Mouse (Mus musculus) urinary bladder, adult 18-20 months (tissue): ENCODE results near the gene Tnip3.

Source experiments
- DNase-seq, 2 experiments: peaks; one replicate each; pipeline ENCODE4 v3.0.0; 2022; ENCODE audit warnings: low spot score in 2 of 2, mixed read lengths in 2 of 2

Tnip3 gene

DNA sequence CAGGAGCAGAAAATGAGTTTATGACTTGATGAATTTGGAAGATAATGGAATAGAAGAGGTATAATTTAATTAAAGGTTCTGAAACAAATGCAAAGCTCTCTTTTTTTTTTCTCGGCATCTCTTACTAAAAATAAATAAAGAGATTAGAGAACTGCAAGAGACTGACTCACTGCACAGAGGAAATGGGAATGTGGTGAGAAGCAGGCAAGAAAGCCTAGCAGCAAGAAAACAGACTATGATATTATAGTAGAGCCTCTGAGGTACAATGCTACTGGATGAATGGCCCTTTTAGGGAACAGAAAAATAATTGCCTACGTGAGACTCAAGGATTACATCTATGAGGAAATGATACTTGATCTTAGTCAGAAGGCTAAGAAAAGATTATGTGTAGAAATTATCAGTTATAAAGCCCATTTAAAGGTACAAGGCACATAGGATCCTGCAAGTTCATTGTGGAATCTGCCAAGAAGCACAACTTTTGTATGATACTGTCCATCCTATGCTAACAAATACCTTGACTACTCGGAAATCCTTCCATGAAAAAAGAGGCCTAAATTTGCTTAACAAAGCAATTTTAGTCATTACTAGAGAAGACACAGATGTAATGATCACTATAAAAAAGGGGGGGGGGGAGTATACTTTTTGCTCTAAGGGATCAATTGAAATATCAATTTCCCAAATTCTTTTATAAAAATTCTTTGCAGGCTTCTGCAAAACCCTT is 60.4 kb downstream of the Tnip3 start:
- DNase-seq: no peak

DNA sequence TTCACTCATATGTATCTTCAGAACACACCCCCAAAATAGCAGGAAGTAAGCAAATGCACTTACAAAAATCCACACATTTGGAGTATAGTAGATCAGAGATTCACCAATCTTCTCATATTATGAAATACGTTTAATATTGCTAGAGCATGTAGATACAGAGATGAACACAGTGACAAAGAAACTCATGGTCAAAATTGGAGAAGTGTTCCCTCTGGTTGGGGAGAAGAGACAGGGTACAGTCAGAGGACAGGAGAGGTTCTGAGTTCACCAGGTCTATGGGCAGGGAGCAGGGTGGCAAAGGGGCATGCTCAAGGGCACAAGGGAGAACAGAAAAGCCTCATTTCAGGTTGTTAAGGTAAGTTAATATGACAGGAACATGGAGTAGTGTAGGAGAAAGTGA is 63.7 kb downstream of the Tnip3 start:
- DNase-seq: no peak

DNA sequence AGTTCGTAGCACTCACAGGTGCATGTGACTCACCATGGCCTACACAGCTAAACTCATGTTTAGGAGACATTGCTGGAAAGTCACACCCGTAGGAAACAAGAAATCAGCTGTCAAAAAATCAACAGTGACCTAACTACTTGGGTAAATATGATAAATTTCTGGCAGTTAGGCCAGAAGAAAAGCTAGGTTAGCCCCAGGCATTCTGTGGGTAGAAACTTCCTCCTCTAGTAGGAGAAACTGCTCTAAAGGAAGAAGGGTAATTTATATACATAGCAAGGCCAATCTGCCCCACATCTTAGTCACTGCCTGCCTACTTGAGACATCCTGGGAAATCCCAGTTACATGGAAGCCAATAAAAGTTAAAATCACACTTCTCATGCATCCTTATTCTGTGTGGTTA is 64.9 kb downstream of the Tnip3 start:
- no peak for DNase-seq

DNA sequence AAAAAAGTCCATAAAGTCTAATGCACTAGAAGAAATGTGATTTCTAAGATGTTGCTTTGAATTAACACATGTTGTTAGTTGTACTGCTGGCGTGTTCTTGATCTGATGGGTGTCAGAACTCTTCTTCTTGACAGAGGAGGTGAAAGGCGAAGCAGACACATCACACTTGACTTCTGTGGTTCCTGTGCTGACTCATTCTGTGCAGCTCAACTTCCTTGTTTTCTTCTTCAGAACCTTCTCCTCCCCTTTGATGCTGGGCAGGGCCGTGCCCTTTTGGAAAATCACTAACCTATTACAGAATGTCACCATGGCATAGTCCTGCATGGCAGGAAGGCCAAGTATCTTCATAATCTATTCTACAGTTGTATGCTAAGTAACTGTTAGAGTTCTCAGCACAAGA is 69.1 kb downstream of the Tnip3 start:
- no peak for DNase-seq

DNA sequence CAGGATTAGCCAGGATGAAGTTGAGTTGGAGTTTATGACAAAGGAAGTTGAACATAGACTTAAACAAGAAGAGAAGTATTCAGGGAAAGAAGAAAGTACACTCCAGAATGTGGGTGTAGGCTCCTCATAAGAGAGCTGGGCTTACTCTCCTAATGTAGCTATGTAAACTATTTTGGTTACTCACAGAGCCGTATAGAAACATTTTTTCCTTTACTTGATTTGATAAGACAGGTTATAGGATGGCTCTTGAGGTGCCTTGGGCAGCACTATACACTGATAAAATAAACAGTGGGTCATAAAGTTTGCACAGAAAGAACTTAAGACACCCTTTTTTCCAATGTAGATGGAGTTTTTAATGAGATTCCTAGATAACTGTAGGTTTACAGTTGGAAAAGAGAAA is 70.3 kb downstream of the Tnip3 start:
- DNase-seq: no peak

DNA sequence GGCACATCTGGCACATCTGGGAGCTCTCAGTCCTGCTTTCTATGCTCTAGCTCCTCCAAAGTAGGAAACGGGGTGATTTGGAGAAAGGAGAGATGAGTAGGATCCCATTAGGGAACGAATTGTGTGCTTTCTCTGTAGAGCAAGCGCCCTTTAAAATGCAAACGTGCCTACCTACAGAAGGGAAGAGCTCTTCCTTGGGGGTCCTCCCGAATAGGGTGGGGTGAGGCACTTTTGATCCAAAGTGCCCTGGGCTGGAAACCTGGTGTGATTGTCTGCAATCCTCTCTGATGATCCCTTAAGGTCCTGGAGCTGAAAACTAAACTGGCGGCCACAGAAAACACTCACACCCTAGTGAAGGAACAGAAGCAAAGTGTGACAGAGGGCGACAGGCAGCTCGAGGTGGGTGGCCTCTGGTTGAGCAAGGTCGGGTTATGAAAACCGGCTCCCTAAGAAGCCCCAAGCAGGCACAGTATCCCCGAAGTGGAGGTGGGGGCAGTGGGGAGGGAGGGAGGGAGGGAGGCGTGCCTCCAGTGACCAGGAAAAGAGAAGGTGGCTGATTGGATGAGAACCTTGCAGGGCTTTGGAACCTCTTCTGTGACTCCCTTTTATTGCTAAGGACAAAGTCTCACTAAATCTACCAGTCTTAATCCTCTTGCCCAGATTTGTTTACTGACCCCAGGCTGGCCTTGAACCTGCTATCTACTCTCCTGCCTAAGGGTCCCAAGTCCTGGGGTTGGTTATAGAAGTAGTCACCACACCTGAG is 72.1 kb downstream of the Tnip3 start:
- no peak for DNase-seq

DNA sequence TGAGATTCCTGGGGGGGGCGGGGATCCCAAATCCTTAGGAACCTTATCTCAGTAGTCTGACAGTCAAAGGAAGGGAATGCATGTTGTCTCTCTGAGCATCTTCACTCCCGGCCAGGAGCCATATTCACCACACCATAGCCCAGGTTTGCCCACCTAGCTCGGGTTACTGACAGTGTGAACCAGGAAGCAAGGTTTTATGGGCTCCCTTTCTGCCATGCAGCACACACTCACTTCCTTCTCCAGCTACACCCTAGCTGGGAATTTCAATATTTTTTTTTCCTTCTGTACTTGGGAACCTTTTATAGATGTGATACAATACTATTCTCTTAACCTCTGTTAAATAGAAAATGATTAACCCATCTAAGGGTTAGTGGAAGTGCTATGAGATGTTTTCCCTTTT is 73.4 kb downstream of the Tnip3 start:
- DNase-seq: no peak

DNA sequence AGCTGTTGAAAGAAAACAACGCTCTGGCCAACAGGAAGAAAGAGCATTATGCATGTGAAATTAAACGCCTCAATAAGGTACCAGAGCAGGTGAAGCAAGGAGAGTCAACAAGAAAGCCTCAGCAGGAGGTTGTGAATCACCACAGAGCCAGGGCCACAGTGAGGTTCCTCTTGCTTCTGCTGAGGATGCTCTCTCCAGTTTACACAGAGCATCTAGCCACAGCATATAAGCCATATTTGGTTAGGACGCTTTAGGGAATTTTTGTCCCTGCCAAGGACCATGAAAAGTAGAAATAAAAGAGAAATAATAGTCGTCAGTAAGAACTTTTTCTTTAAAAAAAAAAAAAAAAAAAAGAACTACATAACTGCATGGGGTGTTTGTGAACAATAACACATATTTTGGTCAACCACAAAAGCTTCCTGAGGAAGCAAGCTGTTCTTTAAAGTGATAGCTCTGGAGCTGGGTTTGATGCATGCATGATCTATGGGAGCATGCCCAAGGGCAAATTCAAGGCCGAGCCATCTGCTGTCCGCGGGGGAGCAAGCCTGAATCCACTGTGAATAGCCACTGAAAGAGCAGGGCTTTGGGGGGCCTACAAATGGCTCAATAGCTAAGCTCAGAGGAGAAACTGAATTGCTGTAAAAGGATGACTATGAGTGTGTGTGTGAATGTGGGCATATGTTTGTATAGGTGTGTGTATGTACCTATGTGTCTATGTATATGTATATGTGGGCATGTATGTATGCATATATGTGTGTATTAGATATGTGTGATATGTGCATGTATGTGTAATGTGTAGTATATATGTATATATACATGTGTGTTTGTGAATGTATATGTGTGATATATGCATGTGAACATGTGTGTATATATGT is 75.0 kb downstream of the Tnip3 start:
- DNase-seq: no peak

DNA sequence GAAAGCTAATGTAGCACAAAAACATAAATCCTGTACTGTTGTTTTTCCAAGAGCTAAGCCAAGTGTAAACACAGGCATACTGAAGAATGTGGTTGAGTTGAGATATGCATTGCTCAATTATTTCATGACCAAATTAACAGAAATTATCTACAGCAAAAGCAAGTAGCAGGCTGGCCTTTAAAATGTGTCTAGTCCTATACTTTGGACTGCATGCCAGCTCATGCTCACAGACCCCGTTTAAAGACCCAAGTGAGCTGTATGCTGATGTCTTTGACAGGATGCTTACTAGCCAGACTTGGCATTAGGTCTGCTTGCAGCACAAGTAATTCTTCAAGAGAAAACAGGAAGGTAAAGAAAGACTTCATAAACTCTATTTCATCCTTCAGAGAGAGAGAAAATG is 75.8 kb downstream of the Tnip3 start:
- DNase-seq: no peak

DNA sequence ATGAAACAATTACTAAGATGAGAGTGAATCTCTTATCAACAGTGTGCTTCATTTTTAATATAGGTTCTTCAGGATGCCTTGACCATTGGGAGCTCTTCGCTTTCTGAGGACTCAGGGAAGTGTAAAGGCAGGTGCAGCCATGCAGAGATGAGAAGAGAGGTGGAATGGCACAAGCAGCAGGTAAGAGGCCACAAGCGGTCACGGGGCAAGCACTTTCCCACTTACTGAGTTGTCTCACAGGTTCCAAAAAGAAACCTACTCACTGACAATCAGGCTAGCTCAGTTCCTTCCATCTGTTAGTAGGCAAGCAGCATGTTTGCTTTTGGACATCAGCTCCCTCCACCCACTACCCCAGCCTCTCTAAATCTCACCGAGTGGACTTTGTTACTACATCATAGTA is 80.7 kb downstream of the Tnip3 start:
- DNase-seq: no peak

DNA sequence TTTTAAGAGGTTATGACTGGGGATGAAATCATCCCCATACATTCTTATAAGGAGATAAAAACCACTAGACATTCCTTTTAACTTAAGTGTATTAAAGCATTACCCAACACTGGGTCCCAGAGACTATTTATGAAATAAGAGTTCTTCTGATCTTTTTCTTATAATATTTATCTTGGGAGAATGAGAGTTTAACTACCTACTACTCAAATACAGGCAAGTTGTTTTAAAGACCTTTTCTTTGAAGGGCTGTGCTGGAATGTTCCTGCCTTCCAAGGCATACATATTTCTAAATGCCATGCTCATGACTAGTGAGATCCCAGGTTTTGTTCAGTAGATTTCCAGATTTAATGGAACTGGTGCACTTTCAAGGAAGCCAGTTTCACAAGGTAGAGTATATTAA is 81.8 kb downstream of the Tnip3 start:
- DNase-seq: no peak

DNA sequence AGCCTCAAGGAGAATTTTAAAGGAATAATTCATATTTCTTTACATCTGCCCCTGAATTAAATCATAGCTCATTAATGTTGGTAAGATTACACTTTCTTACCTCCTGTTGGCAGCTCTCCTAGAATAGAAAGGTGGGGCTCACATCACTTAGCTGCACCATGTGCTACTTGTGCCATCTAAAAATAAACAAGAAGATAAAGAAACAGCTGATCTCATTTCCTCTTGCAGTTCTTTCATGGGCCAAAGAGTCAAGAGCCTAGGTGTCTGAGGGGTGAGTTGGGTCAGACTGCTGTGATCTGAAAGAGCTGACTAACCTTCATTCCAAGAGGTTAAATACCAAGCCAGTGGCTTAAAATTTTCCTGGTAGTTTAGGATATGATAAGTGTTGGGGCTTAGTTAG is 86.7 kb downstream of the Tnip3 start:
- no peak for DNase-seq

DNA sequence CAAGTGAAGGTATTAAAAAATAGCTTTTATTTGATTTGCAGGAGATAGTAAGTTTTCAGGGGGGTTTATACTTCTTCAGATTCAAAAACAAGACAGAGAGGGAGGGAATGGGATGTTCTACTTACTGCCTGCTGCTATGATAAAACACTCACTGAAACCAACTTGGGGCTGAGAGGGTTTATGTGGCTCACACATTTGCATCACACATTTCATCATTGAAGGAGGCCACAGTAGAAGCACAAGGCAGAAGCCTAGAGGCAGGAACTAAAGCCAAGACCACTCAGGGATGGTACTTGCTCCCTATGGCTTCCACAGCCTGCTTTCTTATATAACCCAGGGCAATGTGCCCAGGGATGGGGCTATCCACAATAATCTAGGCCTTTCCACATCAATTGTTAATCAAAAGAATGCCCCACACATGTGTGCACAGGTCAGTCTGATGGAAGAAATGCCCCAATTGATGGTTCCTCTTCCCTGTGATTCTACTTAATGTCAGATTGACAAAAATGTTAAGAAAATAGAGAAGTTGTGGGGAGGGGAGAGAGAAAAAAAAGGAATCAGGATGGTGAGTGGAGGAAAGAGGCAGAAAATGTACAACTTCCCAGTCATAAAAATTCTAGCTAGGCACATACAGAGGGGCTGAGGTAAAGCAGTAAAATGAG is 88.9 kb downstream of the Tnip3 start:
- DNase-seq: no peak

DNA sequence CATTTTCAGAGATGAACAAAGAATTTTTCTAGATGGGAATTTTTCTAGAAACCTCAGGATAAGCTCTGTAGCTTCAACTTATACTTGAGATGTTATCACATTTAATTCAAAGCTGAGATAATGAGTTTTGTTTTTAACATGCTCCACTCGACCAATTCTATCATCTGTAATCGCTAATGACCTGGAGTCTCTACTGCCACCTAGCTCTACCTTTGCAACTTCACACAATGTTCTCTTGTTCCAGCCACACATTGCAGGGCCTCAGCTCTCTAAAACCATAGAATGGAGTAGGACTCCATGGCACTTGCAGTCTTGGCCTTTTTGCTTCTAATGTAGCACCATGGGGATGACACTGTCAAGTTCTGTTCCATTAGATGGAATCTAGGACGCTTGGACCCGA is 90.5 kb downstream of the Tnip3 start:
- no peak for DNase-seq

DNA sequence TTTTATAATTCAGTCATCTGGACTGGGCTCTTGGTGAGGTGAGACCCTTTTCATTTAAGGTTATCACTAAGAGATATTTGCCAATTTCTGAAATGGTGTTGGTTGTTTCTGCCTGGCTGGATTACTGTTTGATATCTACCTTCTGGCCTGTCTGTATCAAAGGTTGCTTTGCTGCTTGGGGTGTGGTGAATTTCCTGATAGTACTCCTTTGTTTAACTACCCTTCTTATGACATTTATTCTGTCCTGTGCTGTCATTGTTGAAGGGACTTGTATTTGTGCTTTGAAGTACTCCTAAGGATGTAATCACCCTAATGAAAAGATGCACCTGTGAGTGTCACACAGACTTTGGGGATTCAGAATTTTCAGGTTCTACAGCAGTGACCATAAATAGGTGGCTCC is 96.1 kb downstream of the Tnip3 start:
- no peak for DNase-seq

DNA sequence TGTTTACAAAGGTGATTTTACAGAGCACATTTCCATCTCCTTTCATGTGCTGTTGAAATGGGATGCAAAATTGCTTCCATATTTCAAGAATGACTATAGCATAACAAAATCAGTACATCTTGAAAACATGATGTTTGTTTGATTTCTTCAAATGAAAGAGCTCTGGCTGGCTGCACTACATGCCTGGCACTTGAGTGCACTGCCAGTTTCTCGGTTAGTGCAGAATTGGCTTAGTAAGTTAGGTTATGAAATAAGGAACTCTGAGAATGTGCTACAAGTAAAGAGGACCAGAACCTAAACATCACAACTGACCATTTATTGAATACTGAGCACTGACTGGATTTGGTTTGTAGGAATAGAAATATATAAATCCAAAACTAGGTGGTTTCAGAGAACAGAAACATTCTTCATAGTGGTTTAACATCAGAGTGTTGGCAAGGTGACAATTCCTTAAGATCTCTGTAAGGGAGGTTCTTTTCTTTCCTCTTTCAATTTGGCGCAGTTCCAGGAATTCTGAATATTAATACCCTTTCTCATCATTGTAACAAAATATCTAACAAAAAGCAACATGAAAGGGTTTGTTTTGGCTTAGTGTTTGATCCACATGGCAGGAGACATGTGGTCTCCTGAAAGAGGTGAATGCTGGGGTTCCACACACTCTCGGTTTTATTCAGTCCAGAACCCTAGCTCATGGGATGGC is 98.1 kb downstream of the Tnip3 start:
- DNase-seq: no peak

DNA sequence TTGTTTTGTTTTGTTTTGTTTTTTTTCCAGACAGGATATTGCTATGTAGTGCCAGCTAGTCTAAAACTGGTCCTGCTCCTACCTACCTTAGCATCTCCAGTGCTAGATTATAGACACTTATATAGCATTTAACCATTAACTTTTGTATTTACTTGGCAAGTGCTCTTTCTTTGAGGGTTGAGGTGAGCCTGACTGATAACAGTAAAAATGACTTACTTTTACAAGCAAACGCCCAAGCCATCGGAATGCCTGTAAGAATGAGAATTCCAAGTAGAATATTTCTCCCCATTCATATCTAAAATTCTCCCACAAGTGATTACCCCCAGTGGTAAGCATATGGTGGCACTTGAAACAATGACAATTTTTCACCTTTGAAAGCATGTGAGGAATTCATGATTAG is 105.5 kb downstream of the Tnip3 start:
- no peak for DNase-seq

DNA sequence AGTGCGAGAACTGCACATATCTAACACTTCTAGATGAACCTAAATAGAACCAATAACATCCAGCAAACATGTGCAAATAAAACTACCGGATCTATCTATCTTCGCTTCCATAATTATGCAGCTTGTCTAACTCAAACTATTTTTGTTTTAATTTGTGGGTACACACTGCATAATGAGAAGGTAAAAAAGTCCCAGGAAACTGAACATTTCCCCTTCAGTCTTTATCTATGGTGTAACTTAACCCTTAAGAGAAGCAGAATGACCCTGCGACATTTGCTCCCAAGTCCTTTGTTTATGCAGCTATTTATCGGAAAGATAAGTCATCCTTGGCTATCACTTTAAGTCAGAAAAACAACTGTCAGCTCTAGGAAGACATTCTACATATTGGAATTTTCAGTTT is 107.1 kb downstream of the Tnip3 start:
- DNase-seq: no peak

DNA sequence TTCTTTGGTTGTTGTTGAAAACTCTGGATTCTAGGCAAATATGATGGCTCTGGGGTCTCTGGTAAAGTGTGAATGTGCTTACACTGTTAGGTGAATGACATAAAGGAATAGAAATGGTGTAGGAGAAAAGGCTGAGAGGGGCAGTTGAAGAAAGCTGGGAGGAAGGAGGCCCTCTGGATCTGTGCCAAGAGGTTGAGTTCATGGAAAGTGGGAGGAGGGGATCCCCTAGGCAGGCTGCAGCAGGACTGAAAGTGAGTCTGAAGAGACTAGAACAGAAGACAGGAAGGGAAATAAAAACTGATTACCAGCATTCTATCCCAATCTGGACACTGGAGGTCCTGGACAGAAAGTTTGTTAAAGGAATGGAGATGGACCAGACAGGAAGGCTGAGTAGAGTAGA is 117.3 kb downstream of the Tnip3 start:
- DNase-seq: no peak

DNA sequence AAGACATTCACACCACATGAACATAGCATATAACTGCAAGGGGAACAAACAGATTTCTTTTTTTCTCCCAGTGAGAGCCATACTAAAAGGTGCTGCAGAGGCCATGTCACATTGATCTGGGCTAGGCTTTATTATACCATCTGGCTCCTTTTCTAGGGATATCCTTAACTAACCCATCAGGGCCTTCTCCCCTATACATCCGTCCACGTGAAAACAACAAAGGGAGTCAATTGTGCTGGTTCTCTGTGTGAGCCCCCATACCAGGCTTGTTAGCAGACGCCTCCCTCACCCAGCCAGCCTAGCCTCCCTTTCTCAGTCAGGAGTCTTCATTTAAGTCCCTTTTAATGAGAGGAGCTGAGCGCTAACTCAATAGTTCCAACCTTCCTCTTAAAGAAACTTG is 119.0 kb downstream of the Tnip3 start:
- no peak for DNase-seq

DNA sequence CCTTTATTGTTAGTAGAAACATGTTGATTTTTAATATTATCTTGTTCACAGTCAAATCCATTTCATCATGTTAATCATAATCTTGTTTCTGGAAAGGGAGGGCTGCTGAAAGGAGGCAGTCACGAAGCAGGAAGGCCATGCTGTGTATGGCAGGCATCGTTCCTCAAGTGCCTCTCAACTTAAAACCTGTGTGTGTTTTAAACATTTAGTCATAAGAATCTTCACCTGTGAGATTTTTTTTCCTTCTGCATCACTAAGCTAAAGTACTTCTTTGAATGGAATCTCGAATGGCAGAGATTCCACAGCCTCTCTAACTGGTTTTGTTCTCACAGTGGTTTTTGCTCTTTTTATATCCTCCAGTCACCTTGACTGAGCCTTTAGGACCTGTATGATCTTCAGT is 121.3 kb downstream of the Tnip3 start:
- no peak for DNase-seq

DNA sequence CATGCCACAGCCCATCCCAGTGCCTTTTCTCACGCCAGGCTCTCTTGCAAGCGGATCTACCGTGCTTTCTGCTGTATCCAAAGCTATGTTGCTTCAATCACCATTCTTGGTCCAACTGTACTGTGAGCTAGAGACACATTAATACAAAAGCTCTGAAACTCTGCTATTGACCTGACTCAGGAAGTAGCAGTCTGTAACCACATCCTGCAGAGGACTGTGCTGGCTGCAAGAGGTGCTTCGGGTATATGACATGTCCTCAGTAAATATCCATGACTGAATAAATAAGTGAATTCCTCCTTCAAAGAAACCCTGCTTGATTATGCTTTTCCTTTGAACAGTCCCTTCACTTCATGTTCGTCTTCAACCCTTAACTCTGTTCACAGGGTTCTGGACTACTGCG is 122.6 kb downstream of the Tnip3 start:
- DNase-seq: no peak
